Mouse (Mus musculus) lung, adult 2 months (tissue): Measurements from ENCODE around the gene Nt5dc2. TPM values are rescaled to one million over a fixed set of nuclear protein-coding genes. Genes with fewer than 3 reads are reported as not detected.

Experiments used
- DNase-seq: peaks from one replicate; pipeline ENCODE4 v3.0.0; 2022
- H3K4me1 ChIP-seq: fragments of 200-500 bp; 2 replicates; pipeline ENCODE4 v1.6.1; 2011; ENCODE audit warnings: low read length; ENCODE audit not compliant: control insufficient read depth, insufficient read depth
- H3K4me3 ChIP-seq: fragments of 200-500 bp; replicated peaks from 2 replicates; pipeline ENCODE3; 2011; ENCODE audit warnings: low read depth, mild to moderate bottlenecking, control low read depth, low read length; ENCODE audit errors: extremely low read depth
- CTCF ChIP-seq: fragments of 200-500 bp; IDR thresholded peaks from 2 replicates; pipeline ENCODE4 v1.5.1; 2011; ENCODE audit warnings: mild to moderate bottlenecking, low read length, control low read depth; ENCODE audit not compliant: insufficient read depth
- POLR2A ChIP-seq: fragments of 200-500 bp; IDR thresholded peaks from 2 replicates; pipeline ENCODE4 v1.6.1; 2011; ENCODE audit warnings: low read depth, mild to moderate bottlenecking, control low read depth, low read length, borderline replicate concordance; ENCODE audit errors: extremely low read depth
- WGBS: fragments of 180-500 bp; shearing (Covaris S2); methylation state at CpG from one replicate; pipeline ENCODE4 v1.1.7; 2018; 5-methylcytosine and 5-hydroxymethylcytosine counted together
- polyA plus RNA-seq: library from polyadenylated mRNA; depleted of rRNA; stranded (reverse); fragments of >200 nt; gene quantifications from 2 replicates; pipeline ENCODE4 v1.2.3, GENCODE M21; 2012

Gene Nt5dc2
- polyA plus RNA-seq, 1 experiment, result 147 TPM

GRCm38 (mm10) chr14:31125106-31126075 is 5.5 kb upstream of the Nt5dc2 start:
- no peak for TF ChIP-seq POLR2A
- no peak for TF ChIP-seq CTCF
- Histone ChIP-seq H3K4me1 (peaks cover 6% of the 10 kb centered on the region), H3K4me3 (no peak overlapping the region)
- WGBS, result 48% methylated on average over 9 of the region's 9 CpGs
- no peak for DNase-seq

DNA sequence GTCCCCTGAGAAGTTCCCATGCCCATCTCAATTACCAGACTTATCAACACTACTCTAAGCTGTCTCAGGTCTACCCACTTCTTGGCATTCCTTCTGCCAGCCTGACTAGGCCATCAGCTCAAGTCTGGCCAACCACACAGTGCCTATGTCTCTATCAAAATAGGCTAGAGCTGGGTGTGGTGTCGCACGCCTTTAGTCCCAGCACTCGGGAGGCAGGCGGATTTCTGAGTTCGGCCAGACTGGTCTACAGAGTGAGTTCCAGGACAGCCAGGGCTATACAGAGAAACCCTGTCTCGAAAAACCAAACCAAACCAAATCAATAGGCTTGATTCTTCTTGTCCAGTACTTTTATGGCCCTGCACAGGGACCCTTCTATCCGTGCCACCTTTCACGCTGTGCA is 4.0 kb upstream of the Nt5dc2 start:
- no peak for DNase-seq
- WGBS, result 82% methylated on average over 8 of the region's 8 CpGs
- H3K4me1 ChIP-seq, result peaks cover 6% of the 10 kb centered on the region
- TF ChIP-seq POLR2A (no peak), CTCF (no peak)
- peak overlapping the region; percentile 13 for H3K4me3 ChIP-seq

DNA sequence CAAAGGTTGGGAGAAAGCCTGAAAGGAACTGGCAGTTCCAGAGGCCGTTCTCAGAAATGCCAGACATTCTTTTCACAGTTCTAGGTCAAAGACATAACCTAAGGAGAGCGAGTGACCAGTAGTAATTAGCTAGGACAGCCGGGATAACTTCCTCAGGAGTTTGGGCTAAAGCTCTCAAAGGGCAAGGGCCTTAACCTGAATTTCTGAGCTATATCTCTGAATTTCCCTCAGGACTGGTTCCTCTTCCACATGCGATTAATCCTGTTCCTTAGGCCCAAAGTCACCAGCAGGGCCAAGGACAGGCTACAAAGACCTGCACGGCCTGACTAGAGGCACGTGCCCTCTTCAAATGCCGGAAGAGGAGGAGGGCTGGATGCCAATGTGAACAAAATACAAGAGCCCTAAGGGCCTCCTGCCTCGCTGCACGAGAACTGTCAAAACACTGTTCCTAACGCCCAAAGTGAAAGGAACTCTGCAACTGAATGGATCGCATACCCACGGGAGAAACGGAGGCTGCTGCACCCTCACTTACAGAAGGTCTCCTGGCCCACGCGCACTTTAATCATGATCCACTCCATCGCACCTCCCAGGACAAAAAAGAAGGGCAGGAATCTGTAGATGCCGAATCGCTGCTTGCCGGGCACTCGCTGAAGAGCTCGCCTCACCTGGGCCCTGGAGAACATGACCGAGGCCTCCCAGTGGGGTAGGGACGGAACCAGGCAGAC is 2.6 kb upstream of the Nt5dc2 start:
- peak; percentile 83 for DNase-seq
- peaks cover 6% of the 10 kb centered on the region for H3K4me1 ChIP-seq
- under 1% methylated on average over 23 of the region's 23 CpGs for WGBS
- H3K4me3 ChIP-seq, result peak overlapping the region; percentile 80
- TF ChIP-seq CTCF (no peak), POLR2A (no peak)

DNA sequence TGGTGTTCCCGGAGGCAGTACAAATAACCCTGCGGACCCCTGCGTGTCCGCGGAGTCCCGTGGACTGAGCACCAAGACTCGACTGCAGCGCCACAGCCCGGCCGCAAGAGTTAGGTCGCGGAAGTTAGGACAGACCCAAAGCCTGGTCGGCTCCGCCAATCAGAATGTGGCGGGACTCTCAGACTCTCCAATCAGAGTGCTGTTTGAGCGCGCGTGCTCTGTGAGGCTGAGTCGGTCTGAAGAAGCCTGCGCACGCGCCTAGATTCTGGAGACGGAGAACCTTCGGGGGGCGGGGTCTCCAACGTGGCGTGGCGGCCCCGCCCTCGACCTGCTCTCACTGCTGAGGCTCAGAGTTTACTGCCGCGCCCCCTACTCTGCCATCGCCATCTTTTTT is 2.0 kb upstream of the Nt5dc2 start, which contains the start of gene Smim4:
TSS of gene Smim4 (minus strand) at position 131 of the 394 bp plus-strand sequence.
- under 1% methylated on average over 33 of the region's 33 CpGs for WGBS
- H3K4me3 ChIP-seq, result peak within 1 kb of the TSS; percentile 80
- TF ChIP-seq CTCF, result peak; percentile 39; the same call in 1 of the 2 replicates
- peak; percentile 97 for TF ChIP-seq POLR2A
- peaks cover 4% of the 10 kb centered on the region; the same call in 1 of the 2 replicates for H3K4me1 ChIP-seq
- peak; percentile 92 for DNase-seq

GRCm38 (mm10) chr14:31129326-31130235 is 1.3 kb upstream of the Nt5dc2 start:
- DNase-seq, result no peak
- TF ChIP-seq POLR2A (no peak), CTCF (no peak)
- WGBS, result 59% methylated on average over 15 of the region's 15 CpGs
- peak overlapping the region; percentile 49 for H3K4me3 ChIP-seq
- peaks cover 4% of the 10 kb centered on the region; the same call in 1 of the 2 replicates for H3K4me1 ChIP-seq

GRCm38 (mm10) chr14:31131272-31131821 is 494 bp downstream of the Nt5dc2 start:
- peak; percentile 31 for DNase-seq
- 0 out of 2 replicates have a peak, but pooled peaks cover 2% of the 10 kb centered on the region for H3K4me1 ChIP-seq
- H3K4me3 ChIP-seq, result peak overlapping the region; percentile 59
- no peak for TF ChIP-seq CTCF
- no peak for TF ChIP-seq POLR2A
- WGBS, result 2% methylated on average over 43 of the region's 43 CpGs

DNA sequence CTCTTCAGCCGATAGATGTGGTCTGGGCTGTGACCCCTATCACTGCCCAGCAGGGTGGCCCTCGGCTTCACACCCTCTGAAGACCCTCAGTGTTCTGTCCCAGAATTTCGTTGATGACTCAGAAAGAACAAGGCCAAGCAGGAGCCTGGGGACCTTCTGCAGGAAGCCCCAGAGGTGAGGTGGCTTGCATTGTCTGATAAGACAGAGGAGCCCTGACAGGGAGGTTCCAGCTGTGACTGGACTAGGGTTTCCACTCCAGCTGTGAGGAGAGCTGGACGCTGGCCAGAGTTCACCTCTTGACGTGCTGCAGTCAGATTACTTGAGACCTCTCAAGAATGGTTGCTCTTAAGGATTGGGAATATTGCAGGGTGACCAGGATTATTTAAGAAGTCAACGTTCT is 1.2 kb downstream of the Nt5dc2 start:
- no peak for TF ChIP-seq POLR2A
- no peak for TF ChIP-seq CTCF
- DNase-seq, result peak; percentile 62
- peak overlapping the region; percentile 20 for H3K4me3 ChIP-seq
- 25% methylated on average over 6 of the region's 6 CpGs for WGBS
- 0 out of 2 replicates have a peak, but pooled peaks cover 2% of the 10 kb centered on the region for H3K4me1 ChIP-seq

- Histone ChIP-seq H3K4me1 (0 out of 2 replicates have a peak, but pooled peaks cover 2% of the 10 kb centered on the region), H3K4me3 (no peak overlapping the region)
- WGBS, result 68% methylated on average over 7 of the region's 7 CpGs
- no peak for DNase-seq
- TF ChIP-seq CTCF (no peak), POLR2A (no peak)
Measured at GRCm38 (mm10) chr14:31132491-31132975, 1.7 kb downstream of the Nt5dc2 start.
